Mouse (Mus musculus): Measurements from ENCODE around the gene Tpst2.

The Tpst2 gene

GRCm38 (mm10) chr5:112276267-112276873 is at the start of gene Tpst2:
Gene Tpst2, plus strand, starts transcription at chr5:112276691.
- peak; percentile 99 for DNase-seq (ENCODE audit: low spot score)

DNA sequence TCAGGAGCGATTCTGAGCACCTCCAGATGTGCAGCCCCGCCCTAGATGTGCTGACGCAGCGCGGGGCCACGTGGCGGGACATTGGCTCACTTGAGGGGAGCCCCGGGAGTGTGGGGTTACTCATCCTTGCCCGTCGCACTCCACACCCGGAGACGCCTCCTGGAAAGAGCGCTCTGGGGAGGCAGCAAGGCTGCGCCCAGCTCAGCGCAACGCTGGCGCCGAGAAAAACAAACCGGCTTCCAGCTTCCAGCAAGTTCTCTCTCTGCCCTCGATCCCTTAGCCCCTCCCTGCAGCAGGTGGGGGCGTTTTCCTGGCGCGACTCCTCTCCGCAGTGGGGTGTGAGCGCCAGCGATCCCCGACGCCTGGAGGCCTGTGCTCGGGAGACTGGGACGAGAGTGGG is 49.1 kb upstream of the Tpst2 start:
- no peak for DNase-seq (ENCODE audit: low spot score)

DNA sequence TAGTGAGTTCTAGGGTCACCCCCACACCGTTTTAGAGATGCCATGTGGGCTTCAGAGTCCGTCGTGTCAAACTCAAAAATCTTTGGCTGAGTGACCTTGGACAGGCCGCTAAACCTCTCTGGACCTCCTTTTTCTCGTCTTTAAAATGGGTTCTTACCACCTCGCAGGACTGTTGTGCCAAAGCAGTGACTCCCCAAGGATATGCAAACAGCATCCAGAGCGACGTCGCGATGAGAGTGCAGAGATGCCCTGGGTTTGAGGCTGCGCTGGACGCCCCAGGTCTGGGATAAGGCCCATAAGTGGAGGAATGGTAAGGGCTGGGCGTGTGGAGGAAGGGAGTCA is 48.6 kb upstream of the Tpst2 start:
- no peak for DNase-seq (ENCODE audit: low spot score)

- no peak for DNase-seq (ENCODE audit: low spot score)
These were observed 48.0 kb upstream of the Tpst2 start for GRCm38 (mm10) chr5:112228240-112229076.

- no peak for DNase-seq (ENCODE audit: low spot score)
These were observed 40.7 kb upstream of the Tpst2 start for GRCm38 (mm10) chr5:112235806-112236205.

DNA sequence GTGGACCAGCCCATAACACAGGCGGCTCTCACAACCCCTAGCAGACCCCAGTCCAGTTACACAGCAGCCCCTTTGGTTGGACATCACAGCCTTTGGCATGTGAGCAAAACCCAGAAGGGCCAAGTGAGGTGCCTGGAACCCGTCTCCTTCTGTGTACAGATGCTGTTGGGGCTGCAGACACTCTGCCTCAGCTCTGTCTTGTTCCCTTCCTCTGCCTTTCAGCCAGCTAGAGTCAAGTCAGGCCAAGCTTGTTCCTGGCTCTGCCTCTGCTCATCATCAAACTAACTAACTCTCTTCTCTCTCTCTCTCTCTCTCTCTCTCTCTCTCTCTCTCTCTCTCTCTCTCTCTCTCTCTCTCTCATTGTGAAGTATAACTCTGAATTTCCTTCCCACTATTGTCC is 39.9 kb upstream of the Tpst2 start:
- DNase-seq (ENCODE audit: low spot score), result no peak

- no peak for DNase-seq (ENCODE audit: low spot score)
These were observed 39.1 kb upstream of the Tpst2 start for GRCm38 (mm10) chr5:112237439-112237838.

- no peak for DNase-seq (ENCODE audit: low spot score)
These were observed 38.5 kb upstream of the Tpst2 start for GRCm38 (mm10) chr5:112237866-112238570.

DNA sequence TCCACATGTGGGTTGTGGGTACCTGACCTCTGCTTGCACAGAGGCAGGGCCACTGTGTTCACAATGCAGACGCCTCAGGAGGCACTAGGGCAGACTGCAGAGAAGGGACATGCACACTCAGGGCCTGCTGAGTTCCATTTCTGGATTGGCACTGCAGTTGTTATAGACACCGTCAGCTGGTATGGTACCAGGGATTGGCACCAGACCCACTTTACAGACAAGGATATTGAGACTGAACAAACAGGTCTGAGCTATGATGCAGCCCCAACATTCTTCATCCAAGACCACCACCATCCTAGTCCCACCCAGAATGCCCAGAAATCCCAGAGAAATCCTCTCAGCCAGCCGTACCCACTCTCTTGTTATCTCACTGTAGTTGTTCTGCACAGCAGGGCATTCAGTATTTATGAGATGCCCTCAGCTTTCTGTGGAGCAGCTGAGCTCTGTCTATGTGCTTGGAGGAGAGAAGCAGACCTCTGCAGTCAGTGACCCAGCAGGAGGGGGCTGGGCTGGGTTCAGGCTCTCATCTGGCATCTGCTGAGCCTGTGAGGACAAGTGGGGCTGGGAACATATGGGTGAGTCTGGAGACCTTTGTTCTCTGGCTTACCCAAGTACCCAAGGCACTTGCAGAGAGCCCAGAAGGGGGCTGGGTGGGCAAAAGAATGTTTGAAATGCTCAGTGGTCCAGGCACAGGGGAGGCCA is 37.6 kb upstream of the Tpst2 start:
- no peak for DNase-seq (ENCODE audit: low spot score)

DNA sequence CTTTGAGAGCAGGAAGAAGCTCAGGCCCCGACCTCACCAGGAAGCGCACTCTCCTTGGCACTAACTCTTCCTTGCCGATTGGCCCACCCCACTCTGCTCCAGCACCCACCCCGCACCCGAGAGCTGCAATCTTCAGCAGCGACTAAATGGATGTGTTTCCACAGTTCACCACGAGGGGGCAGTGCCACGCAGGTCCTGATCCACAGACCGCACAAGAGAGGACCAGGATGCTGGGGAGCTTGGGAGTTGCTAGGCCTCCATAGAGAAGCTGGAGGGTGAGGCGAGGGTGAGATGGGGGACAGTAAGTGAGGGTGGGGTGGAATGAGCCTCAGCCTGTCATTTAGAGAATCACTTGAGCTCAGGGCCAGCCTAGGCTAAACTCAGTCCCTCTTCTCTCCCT is 35.7 kb upstream of the Tpst2 start:
- peak; percentile 69 for DNase-seq (ENCODE audit: low spot score)

DNA sequence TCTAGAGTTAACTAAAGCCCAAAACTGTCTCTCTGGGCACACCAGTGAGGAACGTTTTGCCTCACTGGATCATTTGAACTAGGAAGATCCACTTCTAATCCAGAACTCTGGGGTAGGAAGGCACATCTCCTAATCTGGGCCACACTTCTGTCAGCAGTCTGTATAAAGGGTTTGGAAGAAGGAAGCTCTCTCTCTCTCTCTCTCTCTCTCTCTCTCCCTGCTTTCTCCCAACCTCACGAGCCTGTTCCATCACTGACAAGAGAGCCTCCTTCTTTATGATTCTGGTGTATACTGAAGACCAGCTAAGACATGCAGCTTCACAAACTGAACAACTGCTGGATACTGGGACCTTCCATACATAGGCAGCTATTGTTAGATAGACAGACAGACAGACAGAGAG is 34.6 kb upstream of the Tpst2 start:
- no peak for DNase-seq (ENCODE audit: low spot score)

GRCm38 (mm10) chr5:112242361-112242778 is 34.1 kb upstream of the Tpst2 start:
- DNase-seq (ENCODE audit: low spot score), result peak; percentile 39

DNA sequence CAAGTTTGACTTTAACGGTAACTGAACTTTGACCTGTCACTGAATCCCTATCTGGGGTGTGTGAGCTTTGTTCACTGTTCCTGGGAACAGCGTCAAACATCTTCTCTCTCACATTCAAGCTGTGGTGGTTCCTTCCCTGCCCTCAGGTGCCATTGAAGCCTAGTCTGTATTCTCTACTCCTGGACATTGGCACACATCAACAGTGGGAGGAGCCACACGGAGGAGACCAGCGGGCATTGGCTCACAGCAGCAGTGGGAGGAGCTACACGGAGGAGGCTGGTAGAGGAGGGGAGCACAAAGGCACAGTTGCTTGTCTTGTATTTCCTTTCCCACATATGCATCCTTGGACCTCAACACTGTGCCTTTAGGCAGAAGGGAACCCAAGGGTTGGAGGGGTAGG is 33.5 kb upstream of the Tpst2 start:
- no peak for DNase-seq (ENCODE audit: low spot score)

DNA sequence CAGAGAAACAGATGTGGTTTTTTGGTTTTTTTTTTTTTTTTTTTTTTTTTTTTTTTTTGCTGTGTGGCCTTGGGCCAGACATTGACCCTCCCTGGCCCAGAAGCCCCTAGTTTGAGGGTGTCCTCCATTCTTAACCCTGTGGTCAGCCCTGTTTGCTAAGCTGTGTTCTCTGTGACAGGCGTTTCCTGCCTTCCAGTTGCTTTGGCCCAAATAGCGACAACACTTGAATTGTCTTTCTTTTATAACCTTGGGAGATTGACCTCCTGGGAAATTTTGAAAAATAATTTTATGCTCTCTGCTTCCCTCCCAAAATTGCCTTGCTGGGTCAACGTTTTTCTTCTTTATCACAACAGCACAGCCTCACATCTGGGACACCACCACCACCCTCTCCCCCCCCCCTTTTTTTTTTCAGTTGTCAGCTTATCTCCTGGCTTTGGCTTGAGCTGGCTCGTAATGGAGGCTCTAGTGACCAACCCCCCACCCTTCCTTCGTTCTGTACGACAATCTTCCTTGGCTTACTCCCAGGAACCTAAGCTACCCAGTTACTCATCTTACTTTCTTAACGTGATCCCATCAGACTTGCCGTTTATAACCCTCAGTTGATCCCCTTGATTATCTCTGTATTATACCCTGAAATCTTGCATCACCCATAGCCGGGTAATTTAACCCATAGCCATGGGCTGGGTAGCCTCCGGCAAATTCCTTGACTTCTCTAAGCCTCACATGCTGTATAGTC is 32.8 kb upstream of the Tpst2 start:
- DNase-seq (ENCODE audit: low spot score), result peak; percentile 28

GRCm38 (mm10) chr5:112244275-112244562 is 32.3 kb upstream of the Tpst2 start:
- DNase-seq (ENCODE audit: low spot score), result peak; percentile 19

DNA sequence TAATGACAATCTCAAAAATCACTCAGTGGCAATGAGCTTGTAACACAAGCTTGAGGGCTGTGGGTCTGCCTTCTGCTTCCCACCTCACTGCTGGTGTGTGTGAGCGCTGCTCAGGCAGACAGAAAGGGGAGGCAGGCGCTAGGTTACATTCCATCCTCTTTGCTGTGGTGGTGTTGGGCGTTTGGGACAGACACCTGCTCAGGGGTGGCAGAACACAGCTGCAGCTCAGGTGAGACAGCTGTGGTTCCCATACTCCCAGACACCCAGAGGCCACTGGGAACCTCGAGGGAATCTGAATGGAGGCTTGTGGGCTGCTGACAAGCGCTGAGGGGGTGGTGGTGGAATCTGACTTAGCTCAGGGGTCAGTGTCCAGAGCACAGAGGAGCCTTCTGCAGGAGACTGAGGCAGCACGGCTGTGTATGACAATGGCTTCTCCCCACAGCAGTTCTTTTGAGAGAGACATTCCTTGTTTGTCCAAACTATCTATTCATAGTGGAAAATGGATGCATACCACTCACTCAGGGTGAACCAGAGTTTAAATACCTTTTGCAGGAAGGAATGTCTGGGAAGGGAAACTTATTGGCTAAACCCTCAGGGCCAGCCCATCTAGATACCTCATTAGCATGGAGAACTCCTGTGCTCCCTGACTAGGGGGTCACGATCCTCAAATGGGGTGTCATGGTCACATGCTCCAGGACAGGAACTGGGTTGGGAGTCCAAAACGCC is 31.4 kb upstream of the Tpst2 start:
- DNase-seq (ENCODE audit: low spot score), result no peak

DNA sequence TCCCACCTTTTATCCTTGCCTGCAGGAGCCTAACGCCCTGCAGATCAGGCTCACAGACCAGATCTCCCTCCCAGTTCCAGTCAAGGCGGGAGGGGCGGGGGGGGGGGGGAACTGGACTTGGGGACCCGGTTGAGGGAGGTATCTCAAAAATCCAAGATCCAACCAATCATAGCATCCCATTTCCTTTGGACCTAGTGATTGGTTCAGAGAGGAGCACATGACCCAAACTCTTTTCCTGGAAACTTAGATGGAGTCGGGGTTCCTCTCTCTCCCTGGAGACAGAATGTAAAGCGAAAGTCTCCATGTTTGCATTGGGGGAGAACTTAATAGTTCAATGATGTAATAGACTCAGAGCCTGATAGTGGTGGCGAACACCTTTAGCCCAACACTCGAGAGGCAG is 29.1 kb upstream of the Tpst2 start:
- no peak for DNase-seq (ENCODE audit: low spot score)

- no peak for DNase-seq (ENCODE audit: low spot score)
These were observed 27.4 kb upstream of the Tpst2 start for GRCm38 (mm10) chr5:112249106-112249505.

DNA sequence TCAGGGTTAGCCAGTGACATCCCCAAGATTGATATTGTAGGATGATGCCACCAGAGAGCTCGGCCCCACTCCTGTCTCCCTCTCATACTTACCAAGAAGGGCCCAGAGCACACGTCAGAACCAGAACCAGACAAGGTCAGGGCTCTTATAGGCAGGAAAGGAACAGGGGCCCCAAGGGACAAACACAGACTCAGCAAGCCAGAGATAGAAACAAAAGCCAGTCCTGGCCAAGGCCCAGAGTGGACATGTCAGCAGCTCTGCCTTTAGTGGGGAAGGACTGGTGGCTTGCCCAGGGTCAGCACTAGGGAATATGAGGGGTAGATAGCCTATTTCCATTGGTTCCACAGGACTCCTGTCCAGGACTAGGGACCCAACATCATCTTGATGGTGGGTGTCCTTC is 24.1 kb upstream of the Tpst2 start, which contains the start of gene Cryba4:
TSS of gene Cryba4 (minus strand) at position 119 of the 400 bp plus-strand sequence.
- DNase-seq (ENCODE audit: low spot score), result no peak

DNA sequence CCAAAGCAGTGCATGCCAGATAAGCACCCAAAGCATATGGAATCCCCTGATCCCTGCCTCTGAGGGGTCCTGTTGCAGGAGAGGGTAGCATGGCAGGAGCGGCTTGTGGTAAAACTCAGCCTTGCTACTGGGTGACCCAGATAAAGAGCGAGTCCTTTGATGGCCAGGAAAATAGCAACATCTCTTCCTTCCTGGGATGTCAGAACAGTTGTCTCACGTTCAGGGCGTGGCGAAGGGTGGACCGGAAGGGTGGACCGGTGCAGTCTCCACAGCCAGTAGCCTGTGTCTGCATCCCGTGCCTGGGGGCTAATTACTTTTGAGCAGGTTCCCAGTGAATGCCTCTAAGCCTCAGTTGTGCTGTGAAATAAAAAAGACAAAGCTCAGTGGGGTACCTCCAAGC is 23.3 kb upstream of the Tpst2 start:
- peak; percentile 43 for DNase-seq (ENCODE audit: low spot score)

DNA sequence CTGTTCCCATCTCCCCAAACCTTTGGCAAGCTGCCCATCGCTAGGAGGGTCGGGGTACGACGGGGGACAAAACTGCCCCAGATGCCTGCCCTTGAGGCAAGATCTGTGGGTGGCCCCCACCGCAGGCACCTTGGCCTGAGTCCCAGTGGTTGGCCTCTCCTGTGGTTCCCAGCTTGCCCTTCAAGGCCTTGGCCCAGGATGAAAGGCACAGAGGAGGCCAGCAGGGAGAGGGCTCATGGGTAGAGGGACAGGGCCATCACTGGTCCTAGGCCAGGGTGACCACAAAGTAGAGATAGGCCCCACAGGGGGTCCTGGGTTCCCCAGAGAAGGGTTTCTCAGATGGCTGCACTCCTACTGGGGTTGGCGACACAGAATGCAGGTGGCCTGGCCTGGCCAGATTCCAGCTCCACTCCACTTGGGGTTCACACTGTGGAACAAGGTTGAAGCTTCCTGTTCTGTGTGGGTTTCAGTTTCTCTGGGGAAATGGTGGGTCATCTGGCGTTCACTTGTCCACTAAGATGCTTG is 22.1 kb upstream of the Tpst2 start:
- no peak for DNase-seq (ENCODE audit: low spot score)
